Mouse (Mus musculus) embryonic facial prominence, embryonic 14.5 days (tissue): Measurements from ENCODE around the gene Dhrs1. TPM values are rescaled to one million over a fixed set of nuclear protein-coding genes. Genes with fewer than 3 reads are reported as not detected.
A peak's percentile ranks its signal among the peaks of the same experiment; 100 is the strongest.

ENCODE experiments used
- ATAC-seq: fragments of 200-750 bp; cut with Nextera tagmentation; 2 replicates; pipeline ENCODE4 v1.8.0; 2017; ENCODE audit warnings: low read depth, moderate number of reproducible peaks, moderate TSS enrichment
- DNase-seq: peaks from one replicate; pipeline ENCODE4 v3.0.0-alpha.2; 2015; ENCODE audit warnings: low spot score
- H3K27ac ChIP-seq: fragments of 300-500 bp; sonication (generic); replicated peaks from 2 replicates; pipeline ENCODE4 v1.5.1; 2014; ENCODE audit warnings: low read depth, mild to moderate bottlenecking, low read length, moderate library complexity
- H3K27me3 ChIP-seq: fragments of 300-500 bp; sonication (generic); replicated peaks from 2 replicates; pipeline ENCODE4 v1.6.1; 2014; ENCODE audit warnings: low read length; ENCODE audit not compliant: control insufficient read depth, insufficient read depth
- H3K36me3 ChIP-seq: fragments of 300-500 bp; sonication (generic); 2 replicates; pipeline ENCODE4 v1.6.1; 2014; ENCODE audit warnings: low read length, mixed read lengths; ENCODE audit not compliant: control insufficient read depth, insufficient read depth
- H3K4me1 ChIP-seq: fragments of 300-500 bp; sonication (generic); 2 replicates; pipeline ENCODE4 v1.6.1; 2014; ENCODE audit warnings: antibody characterized with exemption, low read length; ENCODE audit not compliant: control insufficient read depth, insufficient read depth
- H3K4me2 ChIP-seq: fragments of 300-500 bp; sonication (generic); 2 replicates; pipeline ENCODE4 v1.6.1; 2014; ENCODE audit warnings: low read depth, mild to moderate bottlenecking, low read length, moderate library complexity, mixed read lengths
- H3K4me3 ChIP-seq: fragments of 300-500 bp; sonication (generic); 2 replicates; pipeline ENCODE4 v1.5.1; 2014; ENCODE audit warnings: low read depth, mild to moderate bottlenecking, low read length
- H3K9ac ChIP-seq: fragments of 300-500 bp; sonication (generic); 2 replicates; pipeline ENCODE4 v1.6.1; 2014; ENCODE audit warnings: low read depth, mild to moderate bottlenecking, low read length, moderate library complexity, mixed read lengths
- H3K9me3 ChIP-seq: fragments of 300-500 bp; sonication (generic); 2 replicates; pipeline ENCODE4 v1.6.1; 2016; ENCODE audit warnings: low read length; ENCODE audit not compliant: control insufficient read depth
- WGBS: fragments of 180-500 bp; shearing (Covaris S2); extraction: QIAGEN DNeasy Blood & Tissue Kit; methylation state at CpG from one replicate; pipeline ENCODE4 v1.1.7; 2014; 5-methylcytosine and 5-hydroxymethylcytosine counted together
- polyA plus RNA-seq: library from polyadenylated mRNA; unstranded; fragments of >200 nt; fragmentation: Nextera tagmentation; extraction: Ambion mirVana; gene quantifications from 2 replicates; pipeline ENCODE4 v1.2.1, GENCODE M21; 2014

Dhrs1 gene
- polyA plus RNA-seq: 76.5 and 83.8 TPM in 2 replicates

- 3% methylated on average over 35 of the region's 48 CpGs for WGBS
- H3K4me1 ChIP-seq: peaks cover 12% of the 10 kb centered on the region
- DNase-seq: peak; percentile 92
- H3K4me2 ChIP-seq: peak within 1 kb of the TSS; percentile 91
- peaks cover 38% of the 10 kb centered on the region for H3K36me3 ChIP-seq
- no peaks in the 10 kb centered on the region for H3K27me3 ChIP-seq
- H3K9me3 ChIP-seq: no peaks in the 10 kb centered on the region
- ATAC-seq: peak; percentile 91
- peak within 1 kb of the TSS; percentile 53; the same call in 1 of the 2 replicates for H3K27ac ChIP-seq
- H3K4me3 ChIP-seq: peak within 1 kb of the TSS; percentile 92
- H3K9ac ChIP-seq: peak within 1 kb of the TSS; percentile 89
Observed at GRCm38 (mm10) chr14:55745180-55745860, at the start of gene Dhrs1, which contains the start of gene Nop9. TSS of gene Dhrs1 (minus strand) at chr14:55745690. TSS of gene Nop9 (plus strand) at chr14:55745693.

GRCm38 (mm10) chr14:55793946-55794345, 48.5 kb upstream of the Dhrs1 start:
- Histone ChIP-seq H3K36me3 (no peaks in the 10 kb centered on the region), H3K4me1 (no peaks in the 10 kb centered on the region)

GRCm38 (mm10) chr14:55793461-55793860, 48.0 kb upstream of the Dhrs1 start:
- H3K4me2 ChIP-seq: no peak overlapping the region
- 63% methylated on average over 2 of the region's 2 CpGs for WGBS
- no peaks in the 10 kb centered on the region for H3K27me3 ChIP-seq
- no peaks in the 10 kb centered on the region for H3K36me3 ChIP-seq
- ATAC-seq (no peak), DNase-seq (no peak)
- no peak overlapping the region for H3K4me3 ChIP-seq
- no peaks in the 10 kb centered on the region for H3K9me3 ChIP-seq
- no peaks in the 10 kb centered on the region for H3K4me1 ChIP-seq
- no peak overlapping the region for H3K9ac ChIP-seq
- no peak overlapping the region for H3K27ac ChIP-seq

More at GRCm38 (mm10) chr14:55793946-55794345, 48.5 kb upstream of the Dhrs1 start:
- Histone ChIP-seq H3K27ac (no peak overlapping the region), H3K9me3 (no peaks in the 10 kb centered on the region), H3K9ac (no peak overlapping the region), H3K27me3 (no peaks in the 10 kb centered on the region), H3K4me3 (no peak overlapping the region), H3K4me2 (no peak overlapping the region)
- 61% methylated on average over 2 of the region's 2 CpGs for WGBS
- ATAC-seq (no peak), DNase-seq (peak; percentile 33)

GRCm38 (mm10) chr14:55788256-55789050, 43.0 kb upstream of the Dhrs1 start, which contains the start of gene Ripk3:
TSS of gene Ripk3 (minus strand) at chr14:55788865.
- Histone ChIP-seq H3K27me3 (peaks cover 5% of the 10 kb centered on the region; the same call in 1 of the 2 replicates), H3K4me1 (peaks cover 7% of the 10 kb centered on the region), H3K36me3 (no peaks in the 10 kb centered on the region), H3K27ac (no peak within 1 kb of the TSS), H3K9me3 (no peaks in the 10 kb centered on the region), H3K4me3 (peak within 1 kb of the TSS; percentile 48), H3K9ac (peak within 1 kb of the TSS; percentile 36), H3K4me2 (peak within 1 kb of the TSS; percentile 72)
- no peak for ATAC-seq
- 4% methylated on average over 40 of the region's 40 CpGs for WGBS
- peak; percentile 66 for DNase-seq

- ATAC-seq (no peak), DNase-seq (no peak)
- Histone ChIP-seq H3K4me2 (peak overlapping the region; percentile 72), H3K4me1 (peaks cover 9% of the 10 kb centered on the region), H3K27me3 (peaks cover 5% of the 10 kb centered on the region; the same call in 1 of the 2 replicates), H3K27ac (no peak overlapping the region), H3K4me3 (peak overlapping the region; percentile 48), H3K9me3 (no peaks in the 10 kb centered on the region), H3K36me3 (no peaks in the 10 kb centered on the region), H3K9ac (no peak overlapping the region; the same call in 1 of the 2 replicates)
- 30% methylated on average over 11 of the region's 11 CpGs for WGBS
Observed at GRCm38 (mm10) chr14:55787731-55788130, 42.2 kb upstream of the Dhrs1 start.

GRCm38 (mm10) chr14:55785195-55785594, 39.7 kb upstream of the Dhrs1 start:
- ATAC-seq: no peak
- DNase-seq: peak; percentile 19
- WGBS: 29% methylated on average over 6 of the region's 6 CpGs
- H3K4me3 ChIP-seq: no peak overlapping the region
- no peaks in the 10 kb centered on the region for H3K36me3 ChIP-seq
- no peak overlapping the region for H3K27ac ChIP-seq
- H3K4me2 ChIP-seq: no peak overlapping the region
- peaks cover 22% of the 10 kb centered on the region for H3K4me1 ChIP-seq
- H3K27me3 ChIP-seq: peaks cover 9% of the 10 kb centered on the region; the same call in 1 of the 2 replicates
- no peaks in the 10 kb centered on the region for H3K9me3 ChIP-seq
- no peak overlapping the region for H3K9ac ChIP-seq

- peaks cover 22% of the 10 kb centered on the region for H3K4me1 ChIP-seq
- ATAC-seq (no peak), DNase-seq (no peak)
- H3K9ac ChIP-seq: peak within 1 kb of the TSS; percentile 58
- H3K27ac ChIP-seq: peak within 1 kb of the TSS; percentile 76
- peaks cover 9% of the 10 kb centered on the region; the same call in 1 of the 2 replicates for H3K27me3 ChIP-seq
- peak within 1 kb of the TSS; percentile 60 for H3K4me2 ChIP-seq
- H3K4me3 ChIP-seq: peak within 1 kb of the TSS; percentile 44
- H3K9me3 ChIP-seq: no peaks in the 10 kb centered on the region
- 0 out of 2 replicates have a peak, but pooled peaks cover 7% of the 10 kb centered on the region for H3K36me3 ChIP-seq
- 4% methylated on average over 13 of the region's 13 CpGs for WGBS
Observed at GRCm38 (mm10) chr14:55783958-55784235, 38.4 kb upstream of the Dhrs1 start, which contains the start of gene Adcy4. TSS of gene Adcy4 (minus strand) at chr14:55784095.

- peak overlapping the region; percentile 58 for H3K9ac ChIP-seq
- peak overlapping the region; percentile 76 for H3K27ac ChIP-seq
- peaks cover 22% of the 10 kb centered on the region for H3K4me1 ChIP-seq
- peaks cover 9% of the 10 kb centered on the region; the same call in 1 of the 2 replicates for H3K27me3 ChIP-seq
- peak overlapping the region; percentile 60 for H3K4me2 ChIP-seq
- H3K9me3 ChIP-seq: no peaks in the 10 kb centered on the region
- 0 out of 2 replicates have a peak, but pooled peaks cover 9% of the 10 kb centered on the region for H3K36me3 ChIP-seq
- ATAC-seq (peak; percentile 60), DNase-seq (peak; percentile 95)
- peak overlapping the region; percentile 44 for H3K4me3 ChIP-seq
- 5% methylated on average over 22 of the region's 31 CpGs for WGBS
Observed at GRCm38 (mm10) chr14:55783171-55783957, 37.9 kb upstream of the Dhrs1 start.
